Mouse (Mus musculus): ENCODE data around the gene Mtch1.

Mtch1 gene

DNA sequence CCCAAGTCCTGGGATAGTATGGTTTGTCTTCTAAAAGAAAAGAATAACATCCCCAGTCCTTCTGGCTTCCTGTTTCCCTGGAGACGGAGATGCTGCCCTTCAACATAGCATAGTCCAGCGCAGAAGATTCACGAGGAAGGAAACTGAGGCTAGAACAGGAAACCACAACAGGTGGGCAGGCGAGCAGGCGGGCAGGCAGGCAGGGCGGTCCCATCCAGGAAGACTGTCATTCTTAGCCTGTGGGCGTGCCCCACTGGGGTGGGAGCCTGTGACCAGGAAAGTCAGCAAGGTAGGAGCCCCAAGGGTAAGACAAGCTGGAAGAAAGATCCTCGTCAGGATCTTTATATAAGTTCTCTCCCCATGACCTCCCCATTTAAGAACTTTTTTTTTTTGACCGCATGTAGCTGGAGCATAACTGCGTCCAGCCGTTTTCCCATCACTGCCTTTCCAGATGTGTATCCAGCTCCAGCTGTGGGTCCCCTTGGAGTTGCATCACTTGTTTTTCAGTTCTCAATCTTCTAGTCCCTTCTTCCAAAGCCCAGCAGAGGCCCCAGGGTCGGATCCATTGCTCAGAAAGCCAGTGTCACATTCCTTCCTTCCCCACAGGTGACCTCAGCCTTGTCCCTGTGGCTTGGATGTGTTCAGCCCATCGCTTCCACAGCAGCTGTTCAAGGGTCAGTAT lies 43.2 kb downstream of the Mtch1 start:
- no peak for DNase-seq

DNA sequence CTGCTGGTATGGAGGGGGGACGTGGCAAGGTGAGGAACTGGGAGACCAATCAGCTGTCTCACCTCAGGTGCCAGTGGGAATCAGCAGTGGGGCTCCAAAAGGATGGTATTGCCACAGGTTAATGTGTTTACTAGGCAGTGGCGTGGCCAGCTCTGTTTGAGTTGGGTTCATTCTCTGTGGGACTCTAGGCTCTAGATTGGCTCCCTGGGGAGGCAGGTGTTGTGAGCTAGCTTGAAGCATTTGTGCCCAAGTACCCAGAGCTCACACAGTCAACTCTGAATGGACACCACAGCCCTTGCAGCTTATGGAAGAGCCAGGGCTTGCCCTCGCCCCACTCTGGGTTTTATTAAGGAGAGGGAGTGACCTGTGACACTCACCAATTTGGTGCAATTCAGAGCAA lies 43.9 kb downstream of the Mtch1 start:
- no peak for DNase-seq

DNA sequence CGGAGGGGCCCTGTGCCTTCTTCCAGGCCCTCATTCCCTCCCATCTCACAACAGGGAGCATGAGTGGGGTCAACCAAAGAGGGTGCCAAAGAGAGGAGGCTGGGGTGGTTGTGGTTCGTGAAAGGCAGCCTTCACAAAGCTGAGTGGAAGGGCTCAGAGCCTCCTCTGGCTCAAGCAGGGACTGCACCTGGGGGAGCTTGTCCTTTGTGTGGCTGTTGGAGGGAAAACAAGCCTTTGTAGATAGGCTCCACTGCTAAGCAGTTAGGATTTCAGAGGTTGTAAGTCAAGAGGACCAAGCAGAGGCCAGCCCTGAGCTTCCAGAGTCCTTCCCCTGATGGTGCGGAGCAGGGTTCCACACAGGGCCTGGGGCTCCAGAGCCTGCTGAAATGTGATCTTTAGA lies 44.6 kb downstream of the Mtch1 start:
- no peak for DNase-seq

DNA sequence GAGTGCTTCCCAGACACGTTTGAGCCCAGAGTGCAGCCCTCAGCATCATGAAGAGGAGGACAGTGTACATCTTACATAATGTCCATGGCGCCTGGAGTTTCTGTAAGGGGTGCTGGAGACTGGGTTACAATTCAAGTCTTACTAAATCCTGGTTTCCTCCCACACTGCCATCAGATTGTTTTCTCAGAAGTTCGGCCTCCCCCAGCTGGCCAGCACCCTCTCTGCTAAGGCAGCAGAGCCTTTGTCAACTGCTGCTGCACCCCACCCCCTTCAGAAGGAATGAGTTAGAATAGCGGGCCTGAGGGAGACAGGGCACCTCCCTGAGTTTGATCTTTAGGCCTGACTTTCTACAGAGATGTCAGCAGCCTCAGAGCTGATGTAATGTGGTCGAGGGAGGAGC lies 45.6 kb downstream of the Mtch1 start:
- no peak for DNase-seq

DNA sequence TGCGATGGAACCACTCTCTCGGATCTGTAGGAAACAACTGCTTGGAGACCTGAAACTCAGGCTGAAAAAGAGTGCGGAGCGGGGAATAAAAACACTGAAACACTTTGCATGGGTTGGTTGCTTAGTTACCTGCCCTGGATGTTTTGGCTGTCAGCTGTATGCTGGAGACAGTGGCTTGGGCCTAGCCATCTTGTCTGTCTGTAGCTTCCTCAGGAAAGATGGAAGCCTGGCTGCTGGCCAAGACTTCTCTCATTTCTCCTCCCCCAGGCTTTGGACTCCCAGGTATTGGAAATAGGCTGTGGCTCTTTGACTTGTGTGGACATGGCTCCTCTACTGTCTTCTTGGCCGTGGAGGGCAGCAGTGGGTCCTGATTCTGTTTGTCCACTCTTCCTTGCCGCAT lies 46.3 kb downstream of the Mtch1 start:
- no peak for DNase-seq

DNA sequence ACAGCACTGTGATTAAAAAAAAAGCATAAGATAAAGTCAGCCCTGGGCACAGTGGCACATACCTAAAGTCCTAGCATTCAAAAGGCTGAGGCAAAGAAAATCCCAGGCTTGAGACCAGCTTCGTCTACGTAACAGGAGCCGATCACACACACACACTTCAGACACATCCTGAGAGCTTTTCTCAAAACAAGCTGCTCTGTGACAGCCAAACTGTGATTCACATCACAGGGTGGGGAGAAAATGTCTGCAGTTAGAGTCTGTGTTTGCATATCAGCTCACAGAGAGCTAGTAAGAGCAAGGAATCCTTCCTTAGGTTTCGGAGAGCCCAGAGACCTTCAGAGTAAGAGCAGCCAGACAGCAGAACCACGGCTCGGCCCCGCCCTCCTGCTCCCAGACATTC lies 46.8 kb downstream of the Mtch1 start:
- DNase-seq = no peak

DNA sequence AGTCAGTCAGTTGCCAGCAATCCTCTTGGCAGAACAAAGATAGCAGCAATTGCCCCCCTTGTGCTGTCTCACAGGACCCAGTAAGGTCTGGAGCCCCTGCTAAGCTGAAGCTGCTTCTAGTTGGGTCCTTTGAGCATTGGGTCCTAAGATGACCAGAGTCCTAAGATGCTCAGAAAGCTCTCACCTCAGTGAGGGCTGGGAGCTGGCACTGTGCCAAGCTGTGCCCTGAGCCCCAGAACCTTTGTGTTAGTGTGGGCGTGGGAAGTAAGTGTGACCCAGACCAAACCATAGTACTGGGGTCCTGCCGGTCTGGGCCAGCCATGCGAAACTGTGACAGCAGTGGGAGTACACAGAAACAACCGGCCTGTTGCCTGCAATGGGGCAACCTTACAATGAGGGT lies 48.5 kb downstream of the Mtch1 start:
- DNase-seq = no peak

DNA sequence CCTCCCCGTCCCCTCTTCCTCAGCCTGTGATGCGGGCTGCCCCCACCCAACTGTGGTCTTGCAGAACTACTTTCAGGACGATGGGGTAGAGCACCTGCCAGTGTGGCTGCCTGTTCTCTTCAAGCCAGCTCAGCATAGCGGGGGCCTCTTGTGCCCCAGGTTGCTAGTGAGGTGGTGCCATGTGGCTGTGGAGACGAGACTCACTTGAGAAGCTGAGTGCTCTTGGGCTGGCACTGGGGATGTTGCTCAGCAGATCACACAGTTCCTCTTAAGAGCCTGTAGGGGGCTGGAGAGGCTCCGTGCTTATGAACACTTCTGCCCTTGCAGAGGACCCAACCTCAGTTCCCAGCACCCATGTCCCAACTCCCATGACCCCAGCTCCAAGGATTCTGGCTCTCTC lies 49.9 kb downstream of the Mtch1 start:
- DNase-seq = no peak

DNA sequence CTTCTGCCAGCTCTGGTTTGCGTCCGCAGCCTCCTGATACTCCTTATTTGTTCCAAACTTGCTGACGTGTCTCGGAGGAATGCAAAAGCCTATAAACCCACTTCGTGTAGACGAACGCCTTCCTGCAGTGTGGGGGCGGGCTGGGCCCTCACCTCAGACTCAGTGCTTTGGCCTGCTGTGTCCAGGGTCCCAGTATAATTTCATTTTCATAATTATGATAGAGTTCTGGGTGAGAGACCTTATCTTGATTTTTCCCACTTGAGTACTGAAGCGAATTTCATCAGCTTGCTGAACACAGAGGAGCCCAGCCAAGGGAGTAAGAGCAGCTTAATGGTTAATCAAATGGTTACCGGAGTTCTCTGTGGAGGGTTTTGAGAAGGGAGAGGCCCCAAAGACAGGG lies 50.4 kb downstream of the Mtch1 start:
- no peak for DNase-seq

DNA sequence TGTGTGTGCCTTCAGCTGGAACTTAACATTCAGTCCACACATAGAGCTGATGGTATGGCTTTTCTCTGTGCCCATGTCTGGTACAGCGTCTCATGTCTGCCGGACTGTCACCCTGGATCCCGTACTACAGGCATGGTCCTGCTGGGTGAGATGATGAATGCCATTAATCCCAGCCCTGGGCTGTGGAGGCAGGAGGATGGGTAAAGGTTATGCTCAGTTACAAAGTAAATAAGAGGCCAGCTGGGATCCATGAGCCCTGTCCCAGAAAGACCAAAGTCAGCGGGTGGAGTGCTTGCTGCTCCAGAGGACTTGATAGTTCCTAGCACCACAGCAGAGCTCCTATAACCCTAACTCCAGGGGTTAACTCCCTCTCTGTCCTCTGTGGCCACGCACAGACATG lies 51.9 kb downstream of the Mtch1 start:
- no peak for DNase-seq

DNA sequence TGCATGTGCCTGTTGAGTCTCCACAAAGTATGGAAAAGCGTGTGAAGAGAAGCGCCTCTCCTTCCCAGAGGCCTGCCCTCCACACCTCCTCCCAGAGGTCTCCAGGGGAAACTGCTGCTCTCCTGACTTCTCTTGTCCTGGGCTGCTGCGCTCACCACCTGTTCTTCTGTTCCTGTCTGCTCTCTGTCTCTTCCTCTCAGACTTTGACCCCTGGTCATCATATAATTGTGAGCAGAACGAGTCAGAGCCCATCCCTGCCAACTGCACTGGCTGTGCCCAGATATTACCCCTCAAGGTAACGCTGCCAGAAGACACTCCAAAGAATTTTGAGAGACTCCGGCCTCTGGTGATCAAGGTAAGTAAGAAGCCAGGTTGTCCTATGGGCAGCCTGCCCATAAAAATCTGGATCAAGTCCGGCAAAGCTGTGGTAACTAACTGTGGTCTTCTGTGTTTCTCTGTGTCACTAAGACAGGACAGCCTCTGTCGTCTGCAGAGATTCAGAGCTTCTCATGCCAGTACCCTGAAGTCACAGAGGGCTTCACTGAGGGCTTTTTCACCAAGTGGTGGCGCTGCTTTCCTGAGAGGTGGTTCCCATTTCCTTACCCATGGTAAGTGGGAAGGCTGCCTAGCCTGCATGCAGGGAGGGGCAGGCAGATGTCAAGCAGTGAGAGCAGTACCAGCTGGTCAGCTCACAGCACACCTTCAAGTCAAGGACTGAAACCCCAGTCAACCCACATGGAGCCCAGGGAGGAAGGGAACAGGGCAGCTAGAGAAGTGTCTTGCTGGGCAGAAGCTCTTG lies 53.7 kb downstream of the Mtch1 start:
- DNase-seq = peak; percentile 60

DNA sequence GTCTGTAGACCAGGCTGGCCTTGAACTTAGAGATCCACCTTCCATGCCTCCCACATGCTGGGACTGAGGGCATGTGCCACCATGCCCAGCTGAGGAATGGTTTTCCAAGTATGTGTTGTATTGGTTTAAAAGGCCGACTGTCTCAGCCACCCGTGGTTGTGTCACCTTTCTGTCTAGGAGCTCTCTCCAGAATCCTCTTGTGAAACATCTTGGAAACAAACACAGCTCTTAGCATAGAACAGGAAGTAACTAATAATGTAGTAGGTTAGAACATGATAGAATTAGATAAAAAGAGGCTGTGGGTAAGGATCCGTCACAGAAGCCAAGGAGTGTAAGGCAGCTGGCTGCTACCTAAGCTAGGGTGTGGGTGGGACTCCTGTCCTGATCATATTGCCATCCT lies 54.7 kb downstream of the Mtch1 start:
- DNase-seq = no peak

DNA sequence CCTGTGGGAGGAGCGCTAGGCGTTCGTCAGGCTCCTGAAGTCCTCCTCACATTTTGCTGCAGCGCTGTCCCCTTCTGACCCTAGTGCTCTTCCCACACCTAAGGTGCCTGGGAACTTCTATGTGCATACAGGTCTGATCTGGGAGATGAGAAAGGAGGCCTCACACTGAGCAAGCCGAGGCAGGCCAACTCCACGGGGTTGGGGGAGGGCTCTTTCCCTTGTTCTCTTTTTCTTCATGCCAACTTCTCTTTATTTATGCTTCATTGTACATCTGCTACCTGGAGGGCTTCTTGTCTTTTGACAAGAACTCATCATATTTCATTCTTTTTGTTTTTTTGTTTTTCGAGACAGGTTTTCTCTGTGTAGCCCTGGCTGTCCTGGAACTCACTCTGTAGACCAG lies 55.9 kb downstream of the Mtch1 start:
- DNase-seq = no peak

DNA sequence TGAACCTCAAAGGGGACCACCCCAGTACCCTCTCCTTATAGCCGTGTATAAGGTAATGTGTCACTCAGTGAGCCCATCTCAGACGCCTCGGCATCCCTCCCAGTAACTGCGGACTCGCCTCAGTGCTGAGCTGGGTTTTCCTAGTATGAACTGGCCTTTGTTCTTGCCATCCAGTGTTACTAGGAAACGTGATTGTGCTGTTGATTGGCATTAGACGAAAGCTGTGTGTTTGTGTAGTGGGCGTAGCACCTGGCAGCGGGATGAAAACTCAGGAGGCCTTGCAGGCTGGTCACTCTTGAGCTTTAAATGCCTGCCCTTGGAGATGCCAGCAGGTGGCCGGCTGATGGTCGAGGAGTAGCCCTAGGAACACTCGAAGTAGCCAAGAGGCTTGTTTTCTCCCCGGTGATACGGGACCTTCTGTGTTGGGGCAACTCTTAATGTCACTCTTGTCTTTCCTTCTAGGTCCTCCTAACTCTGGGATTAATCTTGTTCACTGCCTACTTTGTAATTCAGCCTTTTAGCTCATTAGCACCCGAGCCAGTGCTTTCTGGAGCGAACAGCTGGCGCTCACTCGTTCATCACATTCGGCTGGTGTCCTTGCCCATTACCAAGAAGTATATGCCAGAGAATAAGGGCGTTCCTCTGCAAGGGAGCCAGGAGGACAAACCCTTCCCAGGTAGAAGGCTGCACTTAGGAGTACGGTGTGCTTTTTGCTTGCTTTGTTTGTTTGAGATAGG lies 65.3 kb downstream of the Mtch1 start:
- no peak for DNase-seq

All from kidney, adult 11 months (tissue).